Mouse (Mus musculus) CH12F3 (cell line): Measurements from ENCODE around the gene Zfp692.
"Not testable (repeated sequence)": the region's sequence is repeated elsewhere in the genome, so short reads cannot be mapped to it uniquely, and the experiment has no call there.

Source experiments
- in situ Hi-C: fragments of 300-500 bp; cut with MboI; formaldehyde crosslinking; loops from 2 replicates; pipeline ENCODE4 v1.14.3; 2020; ENCODE audit warnings: low sequenced_read_pairs

Gene Zfp692

DNA sequence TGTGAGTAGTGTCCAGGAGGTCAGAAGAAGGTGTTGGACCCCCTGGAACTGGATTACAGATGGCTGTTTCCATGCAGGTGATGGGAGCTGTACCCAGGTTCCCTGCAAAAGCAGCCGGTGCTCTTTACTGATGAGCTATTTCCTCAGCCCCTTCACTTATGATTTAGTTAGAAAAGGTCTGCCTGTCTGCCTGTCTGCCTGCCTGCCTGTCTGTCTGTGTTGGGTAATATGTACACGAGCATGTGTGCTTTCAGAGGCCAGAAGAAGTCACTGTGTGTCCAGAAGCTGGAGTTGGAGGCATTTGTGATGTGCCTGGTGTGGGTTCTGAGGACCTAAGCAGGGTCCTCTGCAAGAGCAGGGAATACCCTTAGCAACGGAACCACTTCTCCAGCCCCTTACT lies 46.8 kb downstream of the Zfp692 start:
- in situ Hi-C loops, result no loop called here

DNA sequence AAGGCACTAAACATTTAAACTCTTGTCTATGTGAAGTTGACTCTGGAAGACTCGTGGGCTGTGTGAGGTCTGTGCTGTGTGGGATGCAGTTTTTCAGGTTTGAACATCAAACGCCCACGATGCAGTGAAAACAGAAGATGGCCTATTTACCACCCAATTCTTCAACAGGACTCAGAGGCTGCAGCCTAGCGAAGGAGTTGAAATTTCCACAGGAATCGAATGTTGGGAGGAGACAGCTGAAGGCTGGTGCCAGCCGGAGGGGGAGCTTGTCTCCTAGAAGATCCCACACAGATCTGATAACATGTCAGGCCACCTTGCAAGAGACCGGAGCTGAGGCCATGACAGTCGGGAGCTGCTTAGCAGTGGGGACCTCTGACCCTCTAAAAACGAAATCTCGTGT lies 47.6 kb downstream of the Zfp692 start:
- in situ Hi-C loops, result no loop called here

DNA sequence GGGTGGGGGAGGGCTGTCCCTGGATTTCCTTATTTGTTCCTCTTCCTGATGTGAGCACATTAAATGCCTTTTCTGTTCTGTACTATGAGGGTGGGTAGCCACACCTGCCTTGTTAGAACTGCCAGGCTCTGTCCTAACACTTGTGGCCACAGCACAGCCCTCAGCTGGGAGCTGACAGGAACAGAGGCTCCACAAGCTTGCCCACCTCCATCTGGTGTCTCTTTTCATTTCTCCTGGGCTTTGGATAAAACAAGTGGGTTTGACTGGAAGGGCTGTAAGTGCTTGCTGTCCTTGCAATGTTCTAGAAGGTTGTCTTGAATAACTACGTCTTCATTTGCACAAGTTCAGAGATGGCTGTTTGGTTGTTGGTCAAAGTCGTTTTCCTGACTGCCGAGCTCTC lies 48.1 kb downstream of the Zfp692 start:
- in situ Hi-C loops, result no loop called here

DNA sequence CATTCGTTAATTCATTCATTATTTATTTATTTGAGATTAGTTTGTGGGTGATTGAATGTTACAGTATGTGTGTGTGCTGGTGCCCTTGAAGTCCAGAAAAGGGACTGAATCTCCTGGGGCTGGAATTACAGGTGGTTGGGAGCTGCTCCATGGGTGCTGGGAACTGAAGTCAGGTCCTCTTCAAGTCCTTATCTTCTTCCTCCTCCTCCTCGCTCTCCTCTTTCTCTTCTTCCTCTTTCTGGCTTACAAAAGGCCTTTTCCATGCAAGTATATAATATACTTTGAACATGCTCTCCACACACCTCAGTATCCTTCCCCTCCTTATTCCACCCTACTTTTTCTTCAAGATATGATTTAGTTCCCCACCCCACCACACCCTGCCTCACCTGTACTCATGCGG lies 50.2 kb downstream of the Zfp692 start:
- in situ Hi-C loops, result no loop called here

DNA sequence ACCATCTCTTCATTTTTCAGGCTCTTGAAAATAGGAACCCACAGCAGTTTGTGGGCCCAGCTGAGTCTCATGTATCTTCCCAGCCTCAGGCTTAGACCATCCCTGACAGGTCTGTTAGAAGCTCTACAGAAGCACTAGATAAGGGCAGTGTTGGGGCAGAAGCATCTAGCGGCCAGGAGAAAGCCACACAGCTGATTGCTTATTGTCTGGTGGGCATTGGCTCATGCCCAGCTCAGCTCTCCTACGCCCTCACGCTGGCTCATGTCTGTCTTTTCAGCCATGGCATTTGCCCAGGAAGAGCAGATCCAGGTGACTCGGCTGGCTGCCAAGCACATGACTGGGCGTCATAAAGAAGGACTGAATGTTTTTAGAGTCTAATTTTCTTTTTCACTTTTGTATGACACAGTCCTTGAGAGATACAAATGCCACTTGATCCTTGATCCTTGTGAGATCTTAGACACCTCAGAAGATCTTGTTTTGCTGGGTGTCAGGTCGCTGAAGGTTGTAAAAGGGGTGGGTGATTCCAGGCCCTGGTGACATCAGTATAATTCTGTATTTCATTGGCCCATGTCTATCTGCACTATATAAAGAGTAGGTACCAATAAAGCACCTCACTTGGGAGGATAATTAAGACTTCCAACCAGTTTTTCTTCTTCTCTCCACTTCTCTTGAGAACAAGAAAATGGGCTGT lies 51.1 kb downstream of the Zfp692 start:
- in situ Hi-C loops, result no loop called here

DNA sequence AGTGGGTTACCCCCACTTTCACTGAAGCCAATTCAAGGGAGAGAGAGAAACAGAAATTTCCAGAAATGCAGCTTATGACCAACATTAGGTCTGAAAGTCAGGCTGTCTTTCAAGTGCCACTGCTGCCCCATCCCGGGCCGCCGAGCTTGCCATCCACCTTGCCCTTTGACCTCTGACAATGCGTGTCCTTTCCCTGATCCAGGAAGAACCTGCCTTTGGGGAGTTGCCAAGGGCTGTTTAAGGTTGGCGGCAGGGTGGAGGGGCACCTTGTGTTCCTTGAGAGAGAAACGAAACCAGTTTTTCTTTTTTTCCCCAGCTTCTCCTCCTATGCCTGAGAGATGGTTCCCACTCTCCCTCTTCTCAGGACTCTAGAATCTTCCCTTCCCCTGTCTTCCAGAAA lies 55.7 kb downstream of the Zfp692 start:
- in situ Hi-C loops, result not testable (repeated sequence)
